Mouse (Mus musculus) lung, adult 2 months (tissue): ENCODE measurements around the gene Gdi2.

Experiments used
- CTCF ChIP-seq: fragments of 200-500 bp; IDR thresholded peaks from 2 replicates; pipeline ENCODE4 v1.5.1; 2011; ENCODE audit warnings: mild to moderate bottlenecking, low read length, control low read depth; ENCODE audit not compliant: insufficient read depth
- POLR2A ChIP-seq: fragments of 200-500 bp; IDR thresholded peaks from 2 replicates; pipeline ENCODE4 v1.6.1; 2011; ENCODE audit warnings: low read depth, mild to moderate bottlenecking, control low read depth, low read length, borderline replicate concordance; ENCODE audit errors: extremely low read depth

GRCm38 (mm10) chr13:3610118-3610794 lies 72.4 kb downstream of the Gdi2 start:
- TF ChIP-seq POLR2A (no peak), CTCF (no peak)
